Mouse (Mus musculus): ENCODE data around the gene Crnn. TPM values are rescaled to one million over a fixed set of nuclear protein-coding genes. Genes with fewer than 3 reads are reported as not detected.

Crnn gene
- total RNA-seq (2022) = not detected

DNA sequence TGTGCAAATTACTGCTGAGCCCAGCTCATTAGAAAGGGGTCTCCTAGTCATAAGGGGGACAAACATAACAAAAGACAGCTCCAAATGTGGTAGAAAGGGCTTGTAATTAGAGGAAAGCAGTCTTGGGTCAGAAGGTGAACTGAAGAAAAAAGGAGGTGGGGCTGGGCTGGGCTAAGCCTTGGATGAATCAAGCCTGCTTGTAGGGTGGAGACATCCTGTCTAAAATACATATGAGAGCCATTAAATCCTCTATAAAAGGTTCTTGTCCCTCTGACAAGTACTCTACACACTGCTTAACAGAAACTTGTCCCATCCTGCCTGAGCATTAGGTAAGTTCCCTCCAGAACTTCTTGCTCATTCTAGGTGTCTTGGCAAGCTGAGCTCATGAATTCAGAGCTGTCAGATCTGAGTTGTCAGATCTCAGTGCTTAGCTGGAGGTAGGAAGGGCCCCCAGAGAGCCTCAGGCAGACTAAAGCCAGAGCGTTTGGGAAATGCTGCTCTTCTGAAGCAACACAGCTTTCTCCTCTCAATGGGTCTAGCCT lies at the start of gene Crnn:
Crnn (plus strand) TSS at position 278 of the 542 bp plus-strand sequence.
- no peak for DNase-seq

DNA sequence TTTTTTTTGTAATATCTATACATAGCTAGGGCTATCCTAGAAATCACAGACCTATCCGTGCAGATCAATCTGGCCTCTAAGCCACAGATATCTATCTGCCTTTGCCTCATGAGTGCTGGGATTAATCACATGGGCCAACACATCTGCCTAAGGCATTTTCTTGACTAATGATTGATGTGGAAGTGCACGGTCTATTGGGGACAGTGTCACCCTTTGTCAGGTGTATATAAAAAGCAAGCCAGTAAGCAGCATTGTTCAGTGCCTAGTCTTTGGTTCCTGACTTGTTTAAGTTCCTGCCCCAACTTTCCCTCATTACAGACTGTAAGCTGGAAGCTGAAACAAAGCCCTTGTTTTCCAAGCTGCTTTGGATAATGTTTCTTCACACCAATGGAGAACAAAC lies 48.1 kb upstream of the Crnn start:
- no peak for DNase-seq

DNA sequence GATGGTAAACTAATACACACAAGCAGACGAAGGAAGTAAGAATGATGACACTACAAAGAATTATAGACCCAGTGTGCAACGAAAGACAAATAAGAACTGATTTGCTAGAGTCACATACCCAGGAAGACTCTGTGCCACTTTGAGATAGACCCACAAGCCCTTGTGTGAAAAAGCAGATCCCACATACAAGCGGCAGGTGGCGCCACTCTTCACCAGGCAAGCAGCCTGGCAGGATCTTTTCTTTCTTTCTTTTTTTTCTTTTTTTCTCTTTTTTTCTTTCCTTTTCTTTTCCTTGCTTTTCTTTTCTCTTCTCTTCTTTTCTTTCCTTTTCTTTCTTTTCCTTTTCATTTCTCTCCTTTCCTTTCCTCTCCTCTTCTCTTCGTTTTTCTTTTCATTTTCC lies 32.9 kb upstream of the Crnn start:
- no peak for DNase-seq

DNA sequence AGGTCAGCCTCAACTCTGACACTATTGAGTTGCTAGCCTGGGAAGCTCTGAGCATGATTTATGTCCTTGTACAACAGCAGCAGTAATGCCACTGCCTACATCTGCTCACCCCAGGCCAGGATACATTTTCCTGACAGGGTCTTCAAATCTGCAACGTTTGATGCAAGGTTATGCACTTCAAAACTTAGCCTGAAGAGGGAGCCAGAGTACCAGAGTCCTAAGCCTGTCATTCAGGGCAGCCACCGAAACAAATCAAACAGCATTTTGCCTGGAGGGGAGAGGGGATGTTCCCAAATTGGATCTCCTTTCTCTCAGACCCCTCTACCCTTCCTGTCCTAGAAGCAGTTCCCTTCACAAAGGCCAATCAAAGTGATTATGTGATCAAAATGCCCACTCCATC lies 30.1 kb upstream of the Crnn start:
- DNase-seq = no peak

DNA sequence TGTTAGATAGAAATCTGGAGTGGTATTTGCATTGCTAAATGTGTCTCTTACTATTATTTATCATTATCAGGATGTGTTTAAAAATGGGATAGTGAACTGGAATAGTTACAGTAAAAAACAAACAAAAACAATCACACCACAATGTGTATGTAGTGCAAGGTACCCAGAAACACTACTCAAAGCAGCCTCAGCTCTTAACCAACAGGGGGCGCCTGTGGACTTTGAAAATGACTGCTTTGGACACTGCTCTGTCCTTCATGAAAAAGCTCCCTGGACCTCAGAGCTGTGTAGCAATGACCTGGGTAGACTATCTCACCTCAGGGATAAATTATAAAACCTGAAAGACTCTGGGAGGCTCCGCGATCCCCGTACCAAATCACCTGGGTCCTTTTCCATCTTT lies 25.5 kb upstream of the Crnn start:
- no peak for DNase-seq

DNA sequence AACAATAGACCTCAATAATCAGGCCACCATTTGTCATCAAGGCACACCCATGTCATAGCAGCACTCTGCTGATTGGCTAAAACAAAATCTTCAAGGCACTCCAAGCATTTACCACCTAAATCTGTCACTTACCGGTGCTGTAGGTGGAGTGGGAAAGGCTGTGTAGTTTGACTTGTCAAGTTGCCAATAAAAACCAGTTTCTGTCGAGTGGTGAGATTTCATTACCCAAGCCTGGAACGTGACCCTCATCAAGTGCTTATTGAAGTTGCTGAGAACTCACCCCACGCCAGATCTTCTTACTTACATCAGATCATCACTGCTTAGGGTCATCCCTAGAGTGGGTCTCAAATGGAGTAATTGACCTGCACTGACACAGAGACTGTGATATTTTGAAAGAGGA lies 16.5 kb upstream of the Crnn start:
- no peak for DNase-seq

DNA sequence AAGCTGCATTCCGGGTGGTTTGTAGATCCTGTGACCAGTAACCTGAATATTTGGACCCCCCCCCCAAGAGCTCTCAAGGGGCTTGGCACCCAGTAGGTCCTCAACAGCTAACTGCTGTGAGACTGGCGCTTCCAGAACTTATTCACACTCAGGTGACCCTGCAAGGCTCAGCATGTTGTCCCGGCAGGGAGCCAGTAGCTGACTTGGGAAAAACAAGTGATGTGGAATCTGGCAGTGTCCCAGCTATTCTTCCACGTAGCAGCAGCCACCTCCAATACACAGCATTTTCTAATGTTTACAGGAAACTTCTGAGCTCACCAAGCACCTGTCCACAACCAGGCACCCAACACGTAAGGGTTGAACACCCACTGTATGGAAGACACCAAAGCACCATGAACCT lies 15.5 kb upstream of the Crnn start:
- no peak for DNase-seq

DNA sequence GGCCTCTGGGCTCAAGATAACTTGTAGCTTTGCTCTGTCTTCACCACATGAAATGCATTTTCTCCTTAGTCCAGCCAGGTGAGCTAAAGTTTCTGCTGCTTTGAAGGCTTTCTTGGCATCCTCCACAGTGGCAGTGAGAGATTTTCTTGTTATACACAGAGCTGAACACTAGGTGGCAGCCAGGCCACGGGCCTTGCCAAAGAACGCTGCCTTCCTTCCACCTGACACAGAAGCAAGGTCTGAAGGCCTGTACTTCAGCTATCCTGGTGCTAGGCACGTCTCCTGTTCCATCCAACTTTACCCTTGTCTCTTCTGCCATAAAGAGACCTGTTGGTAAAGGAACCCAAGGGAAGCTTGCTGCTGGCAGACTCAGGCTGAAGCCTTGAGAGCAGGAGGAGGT lies 14.1 kb upstream of the Crnn start:
- DNase-seq = peak; percentile 7

DNA sequence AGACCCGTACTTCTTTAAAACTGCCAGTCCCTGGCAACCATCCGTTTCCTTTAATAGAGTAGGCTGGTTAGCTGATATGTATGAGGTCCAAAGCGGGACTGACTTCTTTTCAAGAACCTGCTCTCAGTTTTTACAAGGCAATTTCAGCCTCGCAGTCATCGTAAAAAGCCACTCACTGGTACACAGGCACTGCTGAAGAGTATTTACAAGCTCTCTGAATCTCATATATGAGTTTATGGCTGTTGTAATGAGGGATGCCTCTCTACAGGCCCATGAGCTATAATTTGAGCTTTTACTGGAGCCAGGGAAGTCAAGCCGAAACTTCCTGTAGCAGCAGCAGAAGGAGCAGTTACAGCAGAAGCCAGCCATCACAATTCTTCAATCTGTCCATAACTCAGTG lies 17.9 kb downstream of the Crnn start:
- DNase-seq = no peak

DNA sequence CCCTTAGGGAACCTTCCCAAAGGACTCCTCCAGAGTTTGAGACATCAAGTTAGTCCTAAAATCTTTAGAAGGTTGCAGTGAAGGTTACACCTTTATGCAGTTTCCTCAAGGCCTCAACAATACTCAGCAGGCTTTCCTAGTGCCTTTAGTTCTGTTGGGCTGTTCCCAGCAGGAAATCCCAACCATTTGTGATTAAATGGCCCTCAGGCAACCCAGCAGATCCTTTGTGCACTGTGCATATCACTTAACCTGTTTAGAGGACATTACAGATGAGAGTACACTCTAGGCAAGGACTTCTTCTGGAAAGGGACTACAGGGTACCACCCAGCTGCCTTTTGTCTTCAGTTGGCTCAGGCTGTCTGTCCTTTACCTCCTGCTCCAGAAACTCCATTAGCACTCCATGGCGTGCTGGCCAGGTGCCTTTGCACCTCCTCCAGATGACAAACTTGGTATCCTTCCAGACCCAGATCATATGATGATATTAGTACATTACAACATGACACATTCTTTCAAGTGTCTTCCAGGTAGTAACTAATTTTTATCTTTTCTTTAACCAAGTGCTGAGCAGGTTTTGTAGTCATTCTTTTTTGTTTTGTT lies 18.5 kb downstream of the Crnn start:
- no peak for DNase-seq

DNA sequence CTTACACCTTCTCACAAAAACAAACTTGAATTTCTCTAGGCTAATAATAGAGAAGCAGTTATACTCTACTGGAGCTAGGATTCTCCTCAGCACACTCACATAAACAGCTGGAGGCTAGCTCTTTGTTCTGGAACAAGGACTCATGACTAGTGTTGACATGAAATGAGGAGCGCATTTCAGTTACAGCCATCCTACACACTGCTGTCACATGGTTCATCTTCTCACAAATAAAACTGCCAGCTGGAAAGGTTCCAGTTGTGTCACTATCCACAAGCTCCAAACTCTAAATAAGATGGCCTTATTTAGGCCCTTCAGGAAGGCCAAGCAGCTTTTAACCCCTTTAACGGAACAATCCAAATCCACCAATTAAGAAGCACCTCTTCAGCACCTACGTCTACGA lies 36.3 kb downstream of the Crnn start:
- no peak for DNase-seq

DNA sequence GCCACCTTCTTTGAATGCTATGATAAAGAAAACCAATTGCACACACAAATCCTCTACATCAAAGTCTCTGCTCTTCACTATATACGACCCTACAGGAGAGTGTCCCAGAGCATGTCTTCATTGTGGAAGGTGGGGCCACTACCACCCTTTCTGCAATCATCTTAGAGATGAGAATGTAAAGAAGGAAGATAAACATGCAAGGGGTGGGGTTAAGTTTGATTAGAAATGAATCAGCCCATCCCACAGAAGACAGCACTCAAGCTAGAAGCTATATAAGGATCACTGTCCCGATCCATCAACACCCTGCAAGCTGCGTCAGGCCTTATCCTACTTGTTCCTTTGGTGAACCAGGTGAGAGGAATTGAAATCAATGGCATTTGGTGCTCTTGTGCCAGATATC lies 52.4 kb downstream of the Crnn start, which contains the start of gene Flg2:
Flg2 (plus strand) TSS at position 301 of the 400 bp plus-strand sequence.
- DNase-seq = no peak

Other genes with a start within 250 kb of the Crnn start
- not detected for gene Lce3a, start 218.6 kb upstream of the Crnn start, total RNA-seq (2022)
- not detected for gene Lce3b, start 211.8 kb upstream of the Crnn start, total RNA-seq (2022)
- not detected for gene Lce3c, start 200.3 kb upstream of the Crnn start, total RNA-seq (2022)
- not detected for gene Lce3d, start 187.4 kb upstream of the Crnn start, total RNA-seq (2022)
- not detected for gene Lce3e, start 177.7 kb upstream of the Crnn start, total RNA-seq (2022)
- gene Lce3f, start 152.6 kb upstream of the Crnn start, total RNA-seq (2022) = not detected
- not detected for gene Crct1, start 129.1 kb upstream of the Crnn start, total RNA-seq (2022)
- gene Lce1m, start 125.7 kb upstream of the Crnn start, total RNA-seq (2022) = not detected
- not detected for gene Gm4858, start 76.0 kb upstream of the Crnn start, total RNA-seq (2022)
- gene Flg2, start 52.5 kb downstream of the Crnn start, total RNA-seq (2022) = not detected
- gene Flg, start 128.7 kb downstream of the Crnn start, total RNA-seq (2022) = not detected
- gene Hrnr, start 175.0 kb downstream of the Crnn start, total RNA-seq (2022) = not detected
- not detected for gene Rptn, start 248.9 kb downstream of the Crnn start, total RNA-seq (2022)